Mouse (Mus musculus) lung, postnatal 10 days (tissue): ENCODE measurements at regions not wholly inside any gene's neighbourhood (a gene's known extent, or its start where the extent isn't known, plus 50 kb on each side); places are given as distances from the start of the nearest gene placed in this dataset.

Experiments used
- DNase-seq: peaks from one replicate; pipeline ENCODE4 v3.0.0; 2021

DNA sequence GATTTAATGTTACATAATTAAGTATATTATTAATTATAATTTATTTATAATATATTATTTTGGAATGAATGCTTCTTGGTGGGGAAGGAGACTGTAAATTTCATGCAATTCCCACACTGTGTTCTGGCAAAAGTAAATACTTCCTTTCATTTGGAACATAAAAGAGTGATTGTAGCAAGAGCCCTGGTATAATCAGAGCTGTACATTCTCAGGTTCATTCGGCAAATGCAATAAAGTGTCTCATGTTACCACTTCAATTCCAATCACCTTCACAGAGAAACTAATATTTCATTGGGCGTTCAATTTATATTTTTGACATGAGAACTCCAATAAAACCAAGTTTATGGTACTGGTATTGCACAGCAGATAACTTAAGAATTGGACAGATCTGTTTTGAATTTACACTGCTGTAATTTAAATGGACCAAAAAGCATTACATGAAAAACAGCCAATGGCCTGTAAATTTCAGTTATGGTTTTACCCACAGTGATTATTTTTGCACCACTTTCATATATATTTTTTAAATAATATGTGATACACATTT, 569.0 kb downstream of the Pcdh7 start:
- DNase-seq, result no peak

DNA sequence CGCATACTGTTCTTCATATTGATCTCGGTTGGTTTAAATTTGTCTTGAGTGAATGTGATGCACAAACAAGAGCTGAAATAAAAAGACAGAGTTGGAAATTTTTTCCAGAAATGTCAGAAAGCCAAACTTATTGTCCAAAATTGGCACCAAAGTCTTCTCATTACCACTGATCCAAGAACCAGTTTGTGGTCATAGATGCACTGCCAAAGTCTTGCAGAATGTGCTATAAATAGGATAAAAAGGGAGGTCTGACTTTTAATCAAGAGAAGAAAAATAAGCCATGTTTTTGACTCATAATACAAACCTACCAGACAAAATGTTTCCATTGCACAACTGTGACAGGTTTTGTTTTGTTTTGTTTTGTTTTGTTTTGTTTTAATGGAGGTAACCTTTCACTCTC, 573.5 kb downstream of the Pcdh7 start:
- DNase-seq, result peak; percentile 6

GRCm38 (mm10) chr5:58294903-58295302, 577.1 kb downstream of the Pcdh7 start:
- no peak for DNase-seq

DNA sequence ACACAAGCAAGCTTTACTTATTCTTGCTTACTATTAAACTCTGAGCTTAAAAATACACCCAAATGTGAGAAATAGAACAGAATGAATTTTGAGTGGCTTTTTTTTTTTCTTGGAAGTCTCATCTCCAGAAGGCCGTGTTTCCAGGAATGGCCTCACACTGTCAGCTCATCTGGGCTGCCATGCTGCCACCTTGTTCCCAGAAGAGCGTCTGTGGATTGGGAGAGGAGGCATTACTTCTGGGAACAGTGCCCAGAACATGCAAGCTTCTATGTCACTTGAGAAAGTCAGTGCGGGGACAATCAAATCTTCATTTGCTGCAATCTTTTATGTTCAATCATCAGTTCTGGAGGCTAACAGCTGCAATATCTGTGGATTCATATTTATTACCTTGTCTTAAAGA, 613.6 kb downstream of the Pcdh7 start:
- DNase-seq, result no peak
